Mouse (Mus musculus) B cell, adult 2 months (primary cell): ENCODE data around the gene Calr.

ENCODE experiments used
- DNase-seq, 2 experiments: peaks; one replicate each; pipeline ENCODE4 v3.0.0; 2022

The Calr gene

GRCm38 (mm10) chr8:84814555-84815441, 31.9 kb downstream of the Calr start:
- no peak for DNase-seq

DNA sequence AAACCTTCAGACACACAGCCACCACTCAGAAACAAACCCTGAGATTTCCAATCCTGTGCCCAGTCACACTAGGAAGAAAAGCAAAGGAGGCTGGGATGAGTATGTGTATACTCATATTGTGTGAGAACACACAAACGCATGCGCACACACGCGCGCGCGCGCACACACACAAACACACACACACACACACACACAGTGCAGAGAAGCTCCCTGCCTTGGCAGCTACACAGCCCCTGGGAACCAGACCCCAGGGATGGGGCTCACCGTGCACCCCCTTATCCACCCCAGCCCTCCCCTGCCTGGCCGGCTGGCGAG, 32.5 kb downstream of the Calr start:
- no peak for DNase-seq

GRCm38 (mm10) chr8:84813830-84814229, 32.9 kb downstream of the Calr start:
- no peak for DNase-seq

DNA sequence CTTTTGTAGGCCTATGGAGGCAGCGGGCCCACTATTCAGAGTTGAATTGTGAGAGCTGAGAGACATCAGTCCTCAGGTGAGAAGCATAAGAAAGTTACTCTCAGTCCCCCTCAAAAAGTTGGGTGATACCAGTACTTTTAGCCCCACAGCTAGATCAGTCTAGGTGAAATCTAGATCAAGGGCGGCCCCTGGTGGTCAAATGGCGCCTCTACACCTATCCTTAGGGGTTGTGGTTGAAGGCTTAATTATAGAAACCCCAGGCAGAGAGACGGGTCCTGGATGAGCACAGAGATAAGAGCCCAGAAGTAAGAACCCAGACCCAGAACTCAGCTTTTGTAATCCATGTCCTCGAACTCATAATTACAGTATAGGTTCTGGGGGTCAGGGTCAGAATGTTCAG, 33.7 kb downstream of the Calr start:
- peak; percentile 91 to 93 for DNase-seq

DNA sequence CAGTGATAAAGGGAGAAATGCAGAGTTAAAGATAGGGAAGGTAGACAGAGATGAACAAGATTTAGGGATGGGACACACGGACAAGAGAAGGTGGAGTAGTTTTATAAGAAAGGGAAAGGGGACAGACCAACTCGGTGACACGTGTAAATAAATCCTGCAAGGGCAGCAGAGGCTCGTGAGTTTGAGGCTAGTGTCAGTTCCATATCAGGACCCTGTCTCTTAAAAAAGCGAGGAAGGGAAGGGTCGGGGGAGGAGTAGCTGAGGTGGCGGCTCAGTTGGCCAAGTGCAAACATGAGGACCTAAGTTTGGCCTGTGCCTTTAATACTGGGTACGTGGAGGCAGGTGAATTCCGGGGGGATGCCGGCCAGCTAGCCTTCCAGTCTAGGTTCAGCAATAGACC, 35.4 kb downstream of the Calr start:
- DNase-seq: no peak

GRCm38 (mm10) chr8:84810896-84811295, 35.8 kb downstream of the Calr start:
- peak; percentile 96 for DNase-seq

DNA sequence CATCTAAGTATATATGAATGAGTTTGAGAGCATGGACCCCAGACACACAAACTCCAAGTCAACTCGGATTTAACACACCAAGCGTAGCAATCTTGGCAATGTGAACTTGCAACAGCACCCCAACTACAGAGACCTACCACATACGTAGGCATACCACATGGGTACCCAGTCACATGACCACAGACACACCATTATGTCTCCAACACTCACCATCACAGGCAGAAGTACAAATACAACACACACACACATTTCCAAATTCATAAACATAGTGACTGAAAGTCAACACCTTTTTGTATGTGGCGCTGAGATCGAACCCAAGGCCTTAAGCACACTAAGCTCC, 36.8 kb downstream of the Calr start:
- DNase-seq: no peak

- DNase-seq: no peak
Measured at GRCm38 (mm10) chr8:84809109-84809940, 37.4 kb downstream of the Calr start.

DNA sequence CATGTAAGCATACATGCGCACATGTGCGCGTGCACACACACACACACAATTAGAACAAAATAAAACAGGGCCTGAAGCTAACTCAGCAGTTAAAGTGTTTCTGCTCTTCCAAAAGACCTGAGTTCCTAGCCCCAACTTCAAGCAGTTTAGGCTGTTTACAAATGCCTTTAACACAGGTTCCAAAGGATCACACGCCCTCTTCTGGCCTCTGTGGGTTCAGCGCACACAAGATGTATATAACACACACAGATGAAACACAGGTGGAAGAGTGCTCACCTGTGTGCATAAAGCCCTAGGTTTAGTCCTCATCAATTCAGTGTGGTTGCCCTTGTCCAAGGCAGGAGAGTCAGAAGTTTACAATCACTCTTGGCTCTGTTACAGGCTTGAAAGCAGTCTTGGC, 40.7 kb downstream of the Calr start:
- DNase-seq: no peak

DNA sequence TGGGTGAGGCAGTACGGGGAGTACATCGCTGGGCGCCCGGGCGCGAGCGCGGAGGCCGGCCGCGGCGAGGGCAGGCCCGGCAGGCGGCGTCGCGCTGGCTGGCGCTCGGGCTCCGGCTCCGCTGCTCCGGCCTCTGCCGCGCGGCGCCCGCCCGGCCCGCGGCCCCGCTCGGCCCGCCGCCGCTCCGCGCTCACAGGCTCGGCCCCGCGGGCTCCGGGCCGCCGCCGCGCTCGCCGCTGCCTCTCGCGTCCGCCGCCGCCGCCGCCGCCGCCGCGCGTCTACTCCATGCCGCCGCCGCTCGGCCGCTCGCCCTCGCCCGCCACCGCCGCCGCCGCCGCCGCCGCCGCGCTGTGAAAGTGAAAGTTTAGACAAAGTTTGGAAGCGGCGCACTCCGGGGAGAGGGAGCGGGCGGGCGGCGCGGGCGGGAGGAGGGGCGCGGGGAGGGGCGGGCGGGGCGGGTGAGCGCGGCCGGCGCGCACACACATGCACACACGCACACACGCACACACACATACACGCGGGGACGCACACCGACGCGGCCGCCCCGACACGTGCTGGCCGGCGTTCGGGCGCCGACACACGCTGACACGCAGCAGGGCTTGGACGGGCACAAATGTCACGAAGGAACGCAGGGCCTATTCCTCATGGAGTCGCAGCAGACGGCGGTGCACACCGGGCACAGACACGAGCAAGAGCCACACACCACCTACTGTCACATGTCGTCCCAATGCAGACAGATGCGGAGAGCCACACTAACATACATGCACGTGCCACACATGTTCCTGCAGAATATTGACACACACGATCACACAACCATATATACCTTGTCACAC, 46.5 kb downstream of the Calr start, which contains the start of gene Nfix:
Gene Nfix, minus strand, starts transcription at position 346 of the 833 bp plus-strand sequence.
- DNase-seq: peak; percentile 52 to 57

GRCm38 (mm10) chr8:84799136-84799931, 47.4 kb downstream of the Calr start:
- peak; percentile 27 to 31 for DNase-seq

GRCm38 (mm10) chr8:84798446-84799135, 48.1 kb downstream of the Calr start:
- no peak for DNase-seq

GRCm38 (mm10) chr8:84797971-84798370, 48.8 kb downstream of the Calr start:
- DNase-seq: no peak

- DNase-seq: no peak
Measured at GRCm38 (mm10) chr8:84797256-84797797, 49.4 kb downstream of the Calr start.

DNA sequence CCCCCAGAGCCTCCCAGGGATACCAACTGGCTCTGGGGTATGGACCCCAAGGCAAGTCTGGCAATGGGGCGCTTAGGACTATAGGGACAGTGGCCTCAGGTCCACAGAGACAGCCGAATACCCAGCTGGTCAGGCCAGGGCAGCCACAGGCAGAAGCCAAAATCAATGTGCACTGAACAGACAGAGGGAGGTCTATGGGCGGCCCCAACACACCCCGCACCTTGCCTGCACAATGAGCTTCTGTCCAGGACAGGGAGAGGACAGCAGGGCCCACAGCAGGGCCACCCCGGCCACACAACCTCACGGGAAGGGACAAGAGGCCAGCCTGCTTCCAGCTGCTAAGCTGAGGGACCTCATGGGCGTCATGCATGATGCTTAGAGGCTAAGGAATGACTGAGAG, 52.2 kb downstream of the Calr start:
- no peak for DNase-seq

DNA sequence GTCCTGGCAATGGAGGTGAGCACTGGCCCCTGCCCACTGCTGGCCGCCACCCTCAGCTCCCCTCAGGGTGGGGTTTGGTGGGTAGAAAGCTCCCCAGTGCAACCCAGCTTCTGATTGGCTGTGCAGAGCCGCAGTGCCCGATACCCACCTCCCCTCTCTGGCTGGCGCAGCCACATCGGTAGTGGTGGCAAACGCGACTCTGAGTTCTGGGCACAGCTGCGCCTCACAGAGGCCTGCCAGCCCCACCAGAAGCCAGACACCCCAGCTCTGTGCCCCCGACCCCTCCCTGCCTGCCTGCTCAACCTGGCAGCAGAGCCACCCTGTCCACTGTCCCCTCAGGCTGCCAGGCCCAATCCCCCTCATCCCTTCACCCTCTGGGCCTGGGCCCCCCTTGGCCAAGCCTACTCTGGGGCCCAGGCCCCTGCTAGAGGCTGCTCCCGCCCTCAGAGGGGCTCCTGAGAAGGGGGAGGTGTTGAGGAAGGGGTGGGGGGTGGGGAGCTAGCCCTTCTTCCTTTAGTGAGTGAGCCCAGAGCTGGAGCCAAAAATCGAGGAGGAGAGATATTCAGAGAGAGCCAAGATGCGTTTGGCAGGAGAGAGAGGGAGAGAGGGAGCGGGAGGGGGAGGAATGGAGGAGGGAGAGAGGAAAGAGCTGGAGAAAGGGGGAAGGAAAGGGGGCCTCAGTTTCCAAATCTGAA, 52.8 kb downstream of the Calr start:
- no peak for DNase-seq

- DNase-seq: no peak
Measured at GRCm38 (mm10) chr8:84793134-84793533, 53.6 kb downstream of the Calr start.

DNA sequence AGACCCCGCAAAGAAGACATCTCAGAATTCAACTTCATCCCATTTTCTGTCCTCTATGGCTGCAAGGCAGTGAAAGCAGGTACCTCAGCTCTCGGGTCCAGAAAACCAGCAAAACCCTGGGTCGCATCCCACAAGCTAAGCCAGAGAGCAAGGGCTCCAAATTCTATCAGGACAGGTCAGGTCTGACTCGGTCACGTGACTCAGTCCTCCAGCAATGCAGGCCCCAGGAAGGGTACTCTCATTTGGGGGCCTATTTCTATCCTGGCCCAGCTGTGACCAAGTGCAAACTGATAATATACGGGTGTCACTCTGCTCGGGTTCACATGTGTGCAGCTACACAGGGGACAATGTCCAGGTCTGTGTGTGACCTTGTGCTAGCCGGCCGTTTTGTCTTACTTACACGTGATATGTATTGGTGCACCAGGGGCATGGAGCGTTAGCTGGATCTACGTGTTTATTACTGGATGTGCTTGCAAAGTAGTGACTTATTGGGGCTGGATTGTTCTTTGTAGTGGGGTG, 54.2 kb downstream of the Calr start:
- DNase-seq: no peak
